In the genomic region with DNA sequence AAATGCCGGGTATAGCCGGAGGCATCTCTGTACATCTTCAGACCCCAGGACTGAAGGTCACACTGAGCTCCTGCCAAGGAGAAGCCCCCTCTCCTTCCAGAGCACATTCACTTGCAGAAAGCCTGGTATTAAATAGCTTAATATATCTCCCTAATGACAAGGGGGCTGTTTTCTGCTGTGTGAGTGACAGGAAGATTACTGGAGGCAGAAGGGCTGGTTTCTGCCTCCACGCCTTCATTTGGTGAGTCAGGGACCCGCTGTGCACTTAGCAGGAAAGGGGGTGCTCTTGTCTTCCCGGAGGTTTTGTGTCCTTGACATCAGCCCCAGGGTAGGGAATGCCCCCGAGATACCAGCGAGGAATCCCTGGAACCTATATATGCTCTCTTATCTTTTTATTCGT, we compare ENCODE assay signal across 31 mouse cellular contexts. TPM values are rescaled to one million over a fixed set of nuclear protein-coding genes. Genes with fewer than 3 reads are reported as not detected.
DNase-seq lines count a peak whose midpoint lies in the region; ATAC-seq lines count a peak whose summit lies in the region.
"Had no signal": no experiment of that assay in that cellular context is flagged by ENCODE, and none has a peak within 500 bp of the region (broad histone marks: within the 10 kb centered on the region; RNA-seq: fewer than 3 reads in every experiment).

No protein-coding gene starts in this region.

- no peak overlapping the region for H3K4me2 ChIP-seq in embryonic facial prominence, embryonic 15.5 days (replicated peaks)
- H3K4me2 ChIP-seq in hindbrain, embryonic 13.5 days = no peak overlapping the region
- H3K4me2 ChIP-seq in forebrain, embryonic 16.5 days (ENCODE audit: low read length) = no peak overlapping the region
- no peak overlapping the region for H3K4me2 ChIP-seq in midbrain, embryonic 13.5 days (replicated peaks)
- H3K4me2 ChIP-seq: embryonic facial prominence, embryonic 13.5 days; heart, embryonic 13.5 days; hindbrain, embryonic 14.5 days had no signal

- no peaks in the 10 kb centered on the region for H3K27me3 ChIP-seq in embryonic facial prominence, embryonic 15.5 days
- H3K27me3 ChIP-seq in embryonic facial prominence, embryonic 10.5 days (replicated peaks; ENCODE audit: low read depth, poor library complexity, severe bottlenecking) = no peaks in the 10 kb centered on the region
- H3K27me3 ChIP-seq in hindbrain, embryonic 13.5 days = no peaks in the 10 kb centered on the region
- no peaks in the 10 kb centered on the region for H3K27me3 ChIP-seq in hindbrain, embryonic 10.5 days (ENCODE audit: insufficient read depth, poor library complexity, severe bottlenecking)
- H3K27me3 ChIP-seq in forebrain, embryonic 16.5 days (replicated peaks; ENCODE audit: control insufficient read depth, insufficient read depth, low read length) = no peaks in the 10 kb centered on the region
- H3K27me3 ChIP-seq in midbrain, embryonic 13.5 days = no peaks in the 10 kb centered on the region
- H3K27me3 ChIP-seq: embryonic facial prominence, embryonic 13.5 days had no signal

- no peaks in the 10 kb centered on the region for H3K9me3 ChIP-seq in embryonic facial prominence, embryonic 15.5 days (replicated peaks)
- no peaks in the 10 kb centered on the region for H3K9me3 ChIP-seq in embryonic facial prominence, embryonic 10.5 days
- no peaks in the 10 kb centered on the region for H3K9me3 ChIP-seq in hindbrain, embryonic 13.5 days
- H3K9me3 ChIP-seq in hindbrain, embryonic 10.5 days = no peaks in the 10 kb centered on the region
- H3K9me3 ChIP-seq in forebrain, embryonic 16.5 days (ENCODE audit: control insufficient read depth, low read length) = no peaks in the 10 kb centered on the region
- no peaks in the 10 kb centered on the region for H3K9me3 ChIP-seq in midbrain, embryonic 13.5 days
- H3K9me3 ChIP-seq: embryonic facial prominence, embryonic 13.5 days; heart, embryonic 10.5 days; heart, embryonic 13.5 days had no signal

- DNase-seq in embryonic facial prominence, embryonic 10.5 days (ENCODE audit: low spot score) = no peak
- no peak for DNase-seq in hindbrain, embryonic 10.5 days (ENCODE audit: low spot score)
- no peak for DNase-seq in spleen, postnatal 4 days (ENCODE audit: low spot score in 2 of 2)
- DNase-seq in heart, postnatal 10 days = no peak
- DNase-seq: adrenal gland, adult 8-10 months; adrenal gland, postnatal 25 days; cerebellum, adult 11 months; cerebellum, adult 2 months; cerebellum, adult 9-11 months; cerebellum, postnatal 25 days; gastrocnemius, postnatal 10 days; gastrocnemius, postnatal 36 days; heart, adult 2 months; kidney, adult 18-20 months had no signal

- peaks cover 27% of the 10 kb centered on the region for H3K4me1 ChIP-seq in embryonic facial prominence, embryonic 15.5 days
- peaks cover 23% of the 10 kb centered on the region for H3K4me1 ChIP-seq in embryonic facial prominence, embryonic 10.5 days
- peaks cover 54% of the 10 kb centered on the region for H3K4me1 ChIP-seq in hindbrain, embryonic 13.5 days (replicated peaks)
- peaks cover 37% of the 10 kb centered on the region for H3K4me1 ChIP-seq in hindbrain, embryonic 10.5 days (replicated peaks)
- H3K4me1 ChIP-seq in forebrain, embryonic 16.5 days (replicated peaks; ENCODE audit: control insufficient read depth, insufficient read depth, low read length) = peaks cover 18% of the 10 kb centered on the region
- peaks cover 37% of the 10 kb centered on the region for H3K4me1 ChIP-seq in midbrain, embryonic 13.5 days (replicated peaks)

- WGBS in embryonic facial prominence, embryonic 15.5 days = 68% methylated on average over 8 of the region's 8 CpGs
- 79% methylated on average over 8 of the region's 8 CpGs for WGBS in embryonic facial prominence, embryonic 10.5 days
- 76% methylated on average over 8 of the region's 8 CpGs for WGBS in hindbrain, embryonic 13.5 days
- WGBS in hindbrain, embryonic 10.5 days = 87% methylated on average over 8 of the region's 8 CpGs
- 68% methylated on average over 8 of the region's 8 CpGs for WGBS in forebrain, embryonic 16.5 days
- WGBS in midbrain, embryonic 13.5 days = 81% methylated on average over 8 of the region's 8 CpGs

- intact Hi-C loops in heart, postnatal 10 days (cut with DNase I) = no loop called here

- ATAC-seq in embryonic facial prominence, embryonic 15.5 days (ENCODE audit: insufficient number of reproducible peaks, low FRiP score, low TSS enrichment, low read depth) = no peak
- ATAC-seq in hindbrain, embryonic 13.5 days (ENCODE audit: low FRiP score) = no peak
- peak; percentile 49 for ATAC-seq in forebrain, embryonic 16.5 days
- no peak for ATAC-seq in midbrain, embryonic 13.5 days
- ATAC-seq: activated CD4-positive, CD25-positive, alpha-beta regulatory T cell, adult 4 months; hindbrain, postnatal 0 days; inflammation-experienced regulatory T-cells, adult 6 months; intestine, embryonic 16.5 days had no signal

- H3K36me3 ChIP-seq in embryonic facial prominence, embryonic 15.5 days = no peaks in the 10 kb centered on the region
- no peaks in the 10 kb centered on the region for H3K36me3 ChIP-seq in embryonic facial prominence, embryonic 10.5 days (replicated peaks)
- H3K36me3 ChIP-seq in hindbrain, embryonic 13.5 days = peaks cover 56% of the 10 kb centered on the region
- peaks cover 4% of the 10 kb centered on the region; the same call in 1 of the 2 replicates for H3K36me3 ChIP-seq in hindbrain, embryonic 10.5 days
- no peaks in the 10 kb centered on the region for H3K36me3 ChIP-seq in forebrain, embryonic 16.5 days (ENCODE audit: control insufficient read depth, insufficient read depth)
- H3K36me3 ChIP-seq in midbrain, embryonic 13.5 days = peaks cover 35% of the 10 kb centered on the region
- H3K36me3 ChIP-seq: embryonic facial prominence, embryonic 13.5 days; heart, embryonic 10.5 days; heart, embryonic 13.5 days had no signal

- H3K27ac ChIP-seq in embryonic facial prominence, embryonic 15.5 days (replicated peaks) = 0 out of 2 replicates have a peak overlapping the region, but pooled peaks have one; percentile 22
- no peak overlapping the region for H3K27ac ChIP-seq in embryonic facial prominence, embryonic 10.5 days (replicated peaks)
- H3K27ac ChIP-seq in hindbrain, embryonic 13.5 days = 0 out of 2 replicates have a peak overlapping the region, but pooled peaks have one; percentile 18
- no peak overlapping the region for H3K27ac ChIP-seq in hindbrain, embryonic 10.5 days
- peak overlapping the region; percentile 67; the same call in 1 of the 2 replicates for H3K27ac ChIP-seq in forebrain, embryonic 16.5 days (ENCODE audit: low read length)
- H3K27ac ChIP-seq in midbrain, embryonic 13.5 days = no peak overlapping the region; the same call in 1 of the 2 replicates
- H3K27ac ChIP-seq: embryonic facial prominence, embryonic 13.5 days; heart, adult 2 months; heart, embryonic 10.5 days; heart, embryonic 13.5 days; hindbrain, embryonic 14.5 days; hindbrain, postnatal 0 days had no signal

- no peak overlapping the region for H3K4me3 ChIP-seq in embryonic facial prominence, embryonic 15.5 days (replicated peaks)
- H3K4me3 ChIP-seq in embryonic facial prominence, embryonic 10.5 days = no peak overlapping the region
- H3K4me3 ChIP-seq in hindbrain, embryonic 13.5 days = no peak overlapping the region
- H3K4me3 ChIP-seq in hindbrain, embryonic 10.5 days = no peak overlapping the region
- no peak overlapping the region for H3K4me3 ChIP-seq in forebrain, embryonic 16.5 days (replicated peaks; ENCODE audit: low read length)
- no peak overlapping the region for H3K4me3 ChIP-seq in midbrain, embryonic 13.5 days (replicated peaks)
- H3K4me3 ChIP-seq: embryonic facial prominence, embryonic 13.5 days; heart, adult 2 months; heart, embryonic 10.5 days; heart, embryonic 13.5 days had no signal

- H3K9ac ChIP-seq in embryonic facial prominence, embryonic 15.5 days = no peak overlapping the region
- H3K9ac ChIP-seq in hindbrain, embryonic 13.5 days = no peak overlapping the region
- no peak overlapping the region for H3K9ac ChIP-seq in forebrain, embryonic 16.5 days (replicated peaks; ENCODE audit: low read depth, low read length)
- no peak overlapping the region for H3K9ac ChIP-seq in midbrain, embryonic 13.5 days (replicated peaks)
- H3K9ac ChIP-seq: embryonic facial prominence, embryonic 13.5 days; heart, embryonic 13.5 days; hindbrain, embryonic 14.5 days had no signal

RNA-seq across cellular contexts. Expression of gene Fam20c, which starts 28.9 kb away (rescaled TPM):
- polyA plus RNA-seq in embryonic facial prominence, embryonic 15.5 days (2015; fragmentation: Nextera tagmentation; extraction: Ambion mirVana) = 9.0 and 9.2 TPM in 2 replicates
- 4.4 and 4.6 TPM in 2 replicates for polyA plus RNA-seq in embryonic facial prominence, embryonic 10.5 days (2016; fragmentation: Nextera tagmentation; extraction: Ambion mirVana)
- 48.0 and 51.5 TPM in 2 replicates for polyA plus RNA-seq in hindbrain, embryonic 13.5 days (2015; fragmentation: Nextera tagmentation; extraction: Ambion mirVana)
- 10.9 and 24.0 TPM in 2 replicates for polyA plus RNA-seq in hindbrain, embryonic 10.5 days (2016; fragmentation: Nextera tagmentation; extraction: Ambion mirVana)
- polyA plus RNA-seq in forebrain, embryonic 16.5 days (2015; fragmentation: Nextera tagmentation; extraction: Ambion mirVana) = 34.8 and 39.2 TPM in 2 replicates
- total RNA-seq in heart, postnatal 10 days (2021) = 10 to 100 TPM; 11.2 to 14.7 TPM
- polyA plus RNA-seq in midbrain, embryonic 13.5 days (2015; fragmentation: Nextera tagmentation; extraction: Ambion mirVana) = 32.9 and 38.0 TPM in 2 replicates
- polyA plus RNA-seq: activated CD4-positive, CD25-positive, alpha-beta regulatory T cell, adult 4 months; inflammation-experienced regulatory T-cells, adult 6 months had no signal

RNA-seq across cellular contexts. Expression of gene Gm5294, which starts 36.7 kb away (rescaled TPM):
- not detected in 2 replicates for polyA plus RNA-seq in embryonic facial prominence, embryonic 15.5 days (2015; fragmentation: Nextera tagmentation; extraction: Ambion mirVana)
- polyA plus RNA-seq in embryonic facial prominence, embryonic 10.5 days (2016; fragmentation: Nextera tagmentation; extraction: Ambion mirVana) = not detected in 2 replicates
- polyA plus RNA-seq in hindbrain, embryonic 13.5 days (2015; fragmentation: Nextera tagmentation; extraction: Ambion mirVana) = 0.73 and 0.97 TPM in 2 replicates
- not detected in 2 replicates for polyA plus RNA-seq in hindbrain, embryonic 10.5 days (2016; fragmentation: Nextera tagmentation; extraction: Ambion mirVana)
- polyA plus RNA-seq in forebrain, embryonic 16.5 days (2015; fragmentation: Nextera tagmentation; extraction: Ambion mirVana) = not detected in 2 replicates
- not detected for total RNA-seq in heart, postnatal 10 days (2021)
- polyA plus RNA-seq in midbrain, embryonic 13.5 days (2015; fragmentation: Nextera tagmentation; extraction: Ambion mirVana) = not detected in 2 replicates
- total RNA-seq: adrenal gland, adult 8-10 months; adrenal gland, postnatal 25 days; common myeloid progenitor, adult 5-6 weeks; ES-E14; gastrocnemius, adult 18-20 months; gastrocnemius, postnatal 10 days; gastrocnemius, postnatal 36 days; heart, adult 2 months; heart, postnatal 25 days; hematopoietic stem cell, adult 5-6 weeks; hindbrain, postnatal 0 days had no signal
- polyA plus RNA-seq: activated CD4-positive, CD25-positive, alpha-beta regulatory T cell, adult 4 months; cerebellum, adult 2 months; embryonic facial prominence, embryonic 13.5 days; heart, adult 2 months; heart, embryonic 10.5 days; heart, embryonic 13.5 days; inflammation-experienced regulatory T-cells, adult 6 months; intestine, embryonic 16.5 days had no signal

Comparison
In these comparisons a context has a peak if more than half of its experiments do, and no peak if none do; other contexts are left out.
1. H3K27ac ChIP-seq: peak in embryonic facial prominence, embryonic 15.5 days (single experiment), hindbrain, embryonic 13.5 days (single experiment) and forebrain, embryonic 16.5 days (single experiment); none in embryonic facial prominence, embryonic 10.5 days (single experiment), hindbrain, embryonic 10.5 days (single experiment) and midbrain, embryonic 13.5 days (single experiment).